Mouse (Mus musculus): ENCODE data around the gene Pla2g4d.
"Not testable (repeated sequence)": the region's sequence is repeated elsewhere in the genome, so short reads cannot be mapped to it uniquely, and the experiment has no call there.

The Pla2g4d gene

DNA sequence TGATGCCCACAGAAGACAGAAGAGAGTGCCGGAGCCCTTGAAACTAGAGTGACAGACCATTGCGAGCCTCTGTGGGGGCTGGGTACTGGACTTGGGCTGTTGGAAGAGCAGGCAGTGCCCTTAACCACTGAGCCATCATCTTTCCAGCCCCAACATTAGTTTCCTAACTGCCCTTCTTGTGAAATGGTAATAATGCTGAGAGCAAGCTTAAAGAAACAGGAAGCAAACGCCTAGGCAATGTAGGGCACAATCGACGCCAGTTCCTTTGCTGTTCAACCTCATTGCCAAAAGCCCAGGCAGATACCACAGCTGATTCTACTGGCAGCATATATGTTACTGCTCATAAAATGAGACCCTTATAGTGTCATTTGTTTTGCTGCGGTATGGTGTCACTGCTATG, 36.4 kb downstream of the Pla2g4d start:
- DNase-seq: no peak

DNA sequence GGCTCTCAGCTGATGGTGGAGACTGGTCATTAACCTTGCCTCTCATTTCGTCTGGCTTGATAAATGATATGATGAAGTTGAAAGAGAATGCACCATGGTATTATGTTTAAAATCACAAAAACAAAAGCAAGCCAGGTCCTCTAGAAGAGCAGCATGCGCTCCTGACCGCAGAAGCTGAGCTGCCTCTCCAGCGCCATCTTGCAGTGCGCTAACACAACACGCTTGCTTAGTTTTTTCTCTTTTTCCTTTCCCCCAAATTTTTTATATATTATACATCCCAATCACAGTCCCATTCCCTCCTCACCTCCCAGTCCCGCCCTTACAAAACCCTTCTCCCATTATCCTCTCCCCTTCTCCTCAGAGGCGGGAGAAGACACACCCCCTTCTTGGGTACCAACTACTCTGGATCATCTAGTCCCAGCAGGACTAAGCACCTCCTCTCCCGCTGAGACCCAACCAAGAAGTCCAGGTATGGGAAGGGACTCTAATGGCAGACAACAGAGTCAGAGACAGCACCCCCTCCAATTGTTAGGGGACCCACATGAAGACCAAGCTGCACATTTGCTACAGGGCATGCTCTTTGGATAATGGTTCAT, 43.5 kb downstream of the Pla2g4d start:
- DNase-seq: no peak

DNA sequence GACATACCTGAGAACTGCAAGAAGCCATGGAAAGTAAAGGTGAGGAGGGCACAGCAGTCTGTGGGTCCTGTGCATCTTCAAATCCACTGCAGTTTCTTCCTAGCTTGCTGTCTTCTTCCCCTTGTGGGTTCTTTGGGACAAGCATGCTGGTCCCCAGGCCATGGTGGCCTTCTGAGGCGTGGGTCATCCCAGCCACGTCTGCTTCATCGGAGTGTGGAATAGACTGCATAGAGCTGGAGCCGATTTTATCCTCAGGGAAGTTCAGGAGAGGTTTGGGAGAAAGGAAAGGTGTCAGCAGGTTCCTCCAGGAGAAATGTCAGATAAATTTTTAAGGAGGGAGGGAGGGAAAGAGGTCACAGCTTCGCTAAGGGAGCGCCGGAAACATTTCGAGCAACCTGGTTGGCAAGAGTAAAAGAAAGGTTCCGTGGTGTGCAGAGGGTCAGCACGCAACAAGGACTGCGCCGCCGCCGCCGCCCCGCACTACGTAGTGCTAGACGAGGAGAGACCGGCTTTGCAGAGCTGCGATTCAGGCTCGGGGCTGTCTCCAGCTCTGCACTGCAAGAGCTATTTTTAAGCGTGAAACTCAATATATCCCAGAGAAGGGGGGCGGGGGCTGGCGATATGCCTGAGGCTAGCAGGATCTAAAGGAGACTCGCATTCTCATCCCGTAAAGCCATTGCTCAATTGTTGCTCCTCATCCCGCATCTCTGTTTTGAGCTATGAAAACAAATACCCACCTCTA, 44.1 kb downstream of the Pla2g4d start, which contains the start of gene Pla2g4e:
Gene Pla2g4e, minus strand, starts transcription at position 657 of the 742 bp plus-strand sequence.
- DNase-seq: no peak

DNA sequence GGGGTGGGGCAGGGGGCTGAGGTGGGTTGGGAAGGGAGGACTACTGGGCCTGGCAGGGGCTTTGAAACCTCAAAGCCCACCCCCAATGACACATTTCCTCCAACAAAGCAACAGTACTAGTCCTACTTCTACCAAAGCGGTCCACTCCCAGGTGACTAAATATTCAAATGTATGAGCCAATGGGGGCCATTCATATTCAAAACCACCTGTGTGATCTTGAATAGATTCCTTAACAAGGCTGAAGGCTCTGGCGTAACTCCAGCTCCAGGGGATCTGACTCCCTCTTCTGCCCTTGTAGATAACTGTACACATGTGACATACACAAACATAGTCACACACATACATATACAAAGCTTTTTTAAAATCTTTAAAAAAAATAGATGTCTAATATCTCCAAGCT, 45.0 kb downstream of the Pla2g4d start:
- DNase-seq: no peak

DNA sequence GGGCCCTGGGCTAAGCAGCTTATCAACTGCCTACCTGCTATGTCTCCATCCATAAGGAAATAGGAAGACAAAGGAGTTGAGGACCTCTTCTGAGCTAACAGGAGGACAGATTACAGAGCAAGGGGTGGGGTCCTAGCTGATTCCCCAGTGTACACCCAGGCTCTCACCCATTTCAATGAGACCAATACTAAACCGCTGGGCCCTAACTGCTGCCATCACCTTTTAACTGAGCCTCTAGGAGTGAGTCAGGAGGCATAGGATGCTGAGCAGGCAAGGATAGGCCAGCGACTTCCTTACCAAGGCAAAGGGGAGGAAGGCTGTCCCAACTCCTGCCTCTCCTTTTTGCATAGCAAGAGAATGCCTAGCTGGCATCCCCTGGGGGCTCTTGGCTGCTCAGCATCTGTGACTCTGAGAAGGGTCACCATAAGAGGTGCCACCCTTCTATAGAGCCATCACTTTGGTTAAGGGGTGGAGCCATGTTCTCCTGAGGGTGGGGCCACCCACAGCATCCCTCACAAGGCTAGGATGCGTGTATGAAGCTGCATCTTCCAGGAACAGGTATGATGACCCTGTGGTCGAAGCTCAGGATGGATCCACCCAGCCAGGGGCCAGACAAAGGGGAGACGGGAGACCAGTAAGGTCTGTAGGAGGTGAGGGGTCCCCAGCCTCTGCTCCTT, 46.1 kb downstream of the Pla2g4d start:
- no peak for DNase-seq

DNA sequence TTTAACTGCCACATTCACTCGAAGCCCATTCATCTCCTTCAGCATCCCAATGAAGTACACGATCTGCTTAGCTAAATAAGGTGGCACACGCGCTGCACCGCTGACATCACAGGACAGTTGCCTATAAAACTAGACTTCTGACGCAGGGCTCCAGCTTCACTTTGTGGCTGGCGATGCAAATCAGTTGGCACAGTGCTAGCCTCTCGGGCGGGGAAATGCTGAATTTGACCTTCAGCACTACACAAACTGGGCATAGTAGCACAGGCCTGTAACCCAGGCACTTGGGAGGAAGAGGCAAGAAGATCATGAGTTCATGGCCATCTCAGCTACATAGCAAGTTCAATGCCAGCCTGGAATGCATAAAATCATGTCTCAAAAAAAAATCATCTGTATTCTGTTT, 50.3 kb downstream of the Pla2g4d start:
- not testable (repeated sequence) for DNase-seq

DNA sequence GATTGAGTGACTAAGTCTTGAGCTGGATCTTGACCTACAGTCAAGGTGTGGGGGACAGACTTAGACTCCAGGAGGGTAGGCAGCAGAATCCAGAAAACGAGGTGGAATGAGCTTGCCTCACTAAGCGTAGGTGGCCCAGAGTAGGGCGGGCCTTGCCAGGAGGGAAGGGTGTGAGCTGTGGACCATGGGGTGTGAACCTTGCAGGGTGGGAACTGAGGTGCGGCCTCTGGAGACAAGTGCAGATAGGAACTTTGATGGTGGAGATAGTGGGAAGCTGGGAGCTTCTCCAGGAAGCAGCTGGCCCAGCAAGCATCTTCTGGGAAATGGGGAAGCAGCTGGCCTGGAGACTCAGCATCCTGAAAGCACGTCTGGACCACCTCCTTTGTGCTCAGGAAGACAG, 51.2 kb downstream of the Pla2g4d start:
- DNase-seq: no peak

DNA sequence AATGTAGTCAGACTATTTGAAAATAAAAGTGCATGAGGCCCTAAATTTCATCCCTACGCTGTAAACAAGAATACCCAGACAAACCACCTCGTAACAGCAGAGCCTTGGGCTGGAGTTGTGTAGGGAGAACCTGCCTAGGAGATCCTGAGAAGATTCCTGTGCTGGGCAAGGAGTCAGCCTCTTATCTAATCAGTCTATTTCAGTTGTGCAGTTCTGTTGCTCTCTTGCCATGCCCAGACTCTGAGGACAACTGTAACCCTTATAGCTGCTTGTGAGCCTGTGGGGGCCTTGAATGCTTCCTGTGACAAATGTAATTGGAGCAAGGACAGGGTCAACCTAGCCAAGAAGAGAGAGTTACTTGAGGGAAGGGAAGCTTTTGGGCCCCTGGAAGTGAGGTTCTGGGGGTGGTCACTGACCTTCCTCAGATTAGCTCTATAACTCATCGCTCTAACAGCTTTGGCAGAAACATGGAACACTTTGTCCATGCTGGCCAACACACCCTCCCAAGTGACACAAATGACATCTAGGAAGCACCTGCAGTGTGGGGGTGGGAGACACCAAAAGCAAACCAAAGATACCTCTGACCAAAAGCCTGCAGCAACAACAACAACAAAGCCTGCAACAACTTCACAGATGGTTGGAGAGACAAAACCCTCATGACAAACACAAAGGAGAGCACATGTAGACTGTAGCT, 52.9 kb downstream of the Pla2g4d start:
- no peak for DNase-seq

DNA sequence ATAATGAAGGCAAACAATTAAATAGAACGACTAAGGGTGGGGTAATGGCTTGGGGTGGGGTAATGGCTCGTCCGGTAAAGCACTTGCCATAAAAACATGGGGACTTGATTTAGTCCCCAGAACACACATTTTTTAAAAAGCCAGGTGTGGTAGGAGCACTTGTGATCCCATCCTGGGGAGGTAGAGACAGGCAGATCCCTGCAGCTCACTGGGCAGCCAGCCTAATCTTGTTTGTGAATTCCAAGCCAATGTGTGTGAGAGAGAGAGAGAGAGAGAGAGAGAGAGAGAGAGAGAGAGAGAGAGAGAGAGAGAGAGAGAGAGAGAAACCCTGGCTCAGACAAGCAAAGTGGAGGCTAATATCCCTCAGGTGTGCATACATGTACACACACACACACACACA, 53.6 kb downstream of the Pla2g4d start:
- no peak for DNase-seq

DNA sequence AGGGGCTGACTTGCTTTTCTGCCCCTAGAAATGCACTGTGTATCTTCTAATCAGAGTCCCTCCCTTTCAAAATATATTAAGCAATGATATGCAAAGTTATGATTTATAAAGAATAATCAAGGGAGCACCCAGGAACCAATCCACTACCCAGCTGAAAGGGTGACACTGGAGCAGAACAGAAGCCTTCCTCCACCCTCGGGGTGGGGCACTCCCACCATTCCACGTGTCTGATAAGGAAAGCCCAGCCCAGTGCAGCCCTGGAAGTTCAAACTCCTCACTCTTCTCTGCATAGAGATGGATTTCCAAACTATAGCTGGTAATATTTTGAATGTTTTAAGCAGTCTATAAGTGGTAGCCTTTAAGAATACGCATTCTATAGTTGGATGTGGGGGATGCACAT, 57.4 kb downstream of the Pla2g4d start:
- no peak for DNase-seq

All from lung, postnatal 14 days (tissue).